Mouse (Mus musculus) heart, adult 11 months (tissue): ENCODE data around the gene Emp1.

Experiments
- DNase-seq: peaks from one replicate; pipeline ENCODE4 v3.0.0; 2022

The Emp1 gene

GRCm38 (mm10) chr6:135362459-135363159 is at the start of gene Emp1:
Gene Emp1 (plus strand): TSS chr6:135362545.
- DNase-seq, result peak; percentile 99

- peak; percentile 97 for DNase-seq
These were observed 48.4 kb upstream of the Emp1 start for GRCm38 (mm10) chr6:135313981-135314380.

DNA sequence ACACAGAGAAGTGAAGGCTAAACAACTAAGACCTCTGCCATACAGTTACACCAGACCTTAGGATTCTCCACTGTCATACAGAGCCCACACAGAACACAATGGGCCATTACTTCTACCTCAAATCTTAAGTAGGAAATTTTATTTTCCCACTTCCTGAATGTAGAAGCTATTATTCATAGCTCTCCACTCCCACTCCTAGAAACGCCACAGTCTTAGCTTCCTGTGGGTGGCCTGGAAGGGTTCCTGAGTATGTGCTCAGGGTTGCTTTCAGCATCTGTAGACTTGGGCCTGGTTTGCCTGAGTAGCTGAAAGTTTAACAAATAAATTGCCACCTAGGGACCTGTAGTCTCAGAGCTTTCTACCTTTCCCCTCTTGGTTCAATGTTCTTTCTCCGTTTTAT is 46.2 kb upstream of the Emp1 start:
- no peak for DNase-seq

- DNase-seq, result no peak
These were observed 42.9 kb upstream of the Emp1 start for GRCm38 (mm10) chr6:135319431-135319933.

- DNase-seq, result peak; percentile 94
These were observed 39.6 kb upstream of the Emp1 start for GRCm38 (mm10) chr6:135322749-135323148.

DNA sequence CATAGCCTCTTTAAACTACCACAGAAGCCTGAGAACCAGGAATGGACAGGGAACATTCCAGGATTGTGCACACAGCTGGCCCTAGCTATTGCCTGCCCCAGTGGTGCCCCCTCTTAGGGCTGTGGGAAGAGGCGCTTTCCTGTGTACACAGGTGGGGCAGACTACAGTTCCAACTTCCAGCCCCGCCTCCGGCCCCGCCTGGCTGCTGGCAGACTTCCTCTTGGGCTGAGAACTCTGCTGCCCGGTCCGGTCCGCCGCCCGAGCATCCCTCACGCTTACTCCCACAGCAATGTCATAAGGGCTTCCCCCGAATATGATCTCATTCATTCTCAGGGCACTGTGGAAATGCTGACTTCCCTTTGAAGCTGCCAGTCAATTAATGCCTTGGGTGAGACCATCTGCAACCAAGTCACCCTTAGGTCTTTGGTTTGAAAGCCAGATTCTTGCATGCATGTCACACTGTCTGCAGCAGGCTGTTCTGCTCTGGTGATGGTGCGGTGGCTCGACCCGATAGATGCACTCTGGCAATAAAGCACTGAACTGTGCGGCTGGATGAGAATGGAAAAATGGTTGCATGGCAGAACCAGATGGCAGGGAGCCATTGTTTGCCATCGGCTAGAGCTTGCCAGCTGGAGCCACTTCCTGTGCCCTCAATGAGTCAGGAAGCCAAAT is 38.9 kb upstream of the Emp1 start:
- peak; percentile 97 for DNase-seq

GRCm38 (mm10) chr6:135324111-135324510 is 38.2 kb upstream of the Emp1 start:
- no peak for DNase-seq

- no peak for DNase-seq
These were observed 37.6 kb upstream of the Emp1 start for GRCm38 (mm10) chr6:135324686-135325300.

DNA sequence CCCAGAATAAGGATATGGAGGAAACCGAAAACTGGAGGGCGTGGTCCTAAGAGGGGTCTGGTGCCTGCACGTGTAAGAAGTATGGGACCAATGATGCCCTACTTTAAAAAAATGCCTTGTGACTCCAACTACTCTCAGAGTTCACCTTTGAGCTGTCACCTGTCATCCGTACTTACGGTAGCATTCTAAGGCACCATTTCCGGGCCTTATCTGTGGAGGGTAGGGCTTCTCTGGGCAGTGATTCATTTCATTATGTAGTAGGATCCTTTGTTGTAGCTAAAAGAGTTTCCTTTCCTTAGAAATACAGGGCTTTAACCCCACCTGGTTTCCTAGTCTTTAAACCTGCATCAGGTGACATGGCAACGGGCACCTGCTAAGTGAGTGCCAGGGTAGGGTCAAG is 35.5 kb upstream of the Emp1 start:
- DNase-seq, result no peak

- no peak for DNase-seq
These were observed 30.4 kb upstream of the Emp1 start for GRCm38 (mm10) chr6:135331916-135332315.

DNA sequence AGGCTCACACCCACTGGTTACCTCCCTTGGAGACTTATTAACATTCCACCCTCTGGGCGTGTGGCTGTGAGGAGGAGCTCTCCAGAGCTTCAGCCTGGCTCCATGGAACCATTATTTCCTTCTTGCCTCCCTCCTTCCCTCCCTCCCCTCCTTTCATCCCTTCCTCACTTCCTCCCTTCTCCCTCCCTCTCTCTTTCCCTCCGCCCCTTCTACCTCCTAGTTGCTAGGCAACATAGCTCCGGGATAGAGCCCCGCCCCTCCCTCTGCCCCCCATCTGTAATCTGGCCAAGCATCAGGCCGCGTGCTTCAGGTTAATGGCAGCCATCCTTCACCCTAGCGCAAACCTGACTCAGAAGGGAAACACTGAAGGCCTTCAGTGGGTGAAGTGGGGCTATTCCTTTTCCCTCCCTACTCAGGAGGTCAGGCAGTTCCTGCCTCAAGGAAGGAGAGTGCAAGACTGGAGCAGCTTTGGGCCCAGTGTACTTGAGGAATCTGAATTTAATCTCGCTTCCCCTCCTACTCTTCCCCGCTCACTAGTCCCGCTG is 29.5 kb upstream of the Emp1 start:
- peak; percentile 93 for DNase-seq

DNA sequence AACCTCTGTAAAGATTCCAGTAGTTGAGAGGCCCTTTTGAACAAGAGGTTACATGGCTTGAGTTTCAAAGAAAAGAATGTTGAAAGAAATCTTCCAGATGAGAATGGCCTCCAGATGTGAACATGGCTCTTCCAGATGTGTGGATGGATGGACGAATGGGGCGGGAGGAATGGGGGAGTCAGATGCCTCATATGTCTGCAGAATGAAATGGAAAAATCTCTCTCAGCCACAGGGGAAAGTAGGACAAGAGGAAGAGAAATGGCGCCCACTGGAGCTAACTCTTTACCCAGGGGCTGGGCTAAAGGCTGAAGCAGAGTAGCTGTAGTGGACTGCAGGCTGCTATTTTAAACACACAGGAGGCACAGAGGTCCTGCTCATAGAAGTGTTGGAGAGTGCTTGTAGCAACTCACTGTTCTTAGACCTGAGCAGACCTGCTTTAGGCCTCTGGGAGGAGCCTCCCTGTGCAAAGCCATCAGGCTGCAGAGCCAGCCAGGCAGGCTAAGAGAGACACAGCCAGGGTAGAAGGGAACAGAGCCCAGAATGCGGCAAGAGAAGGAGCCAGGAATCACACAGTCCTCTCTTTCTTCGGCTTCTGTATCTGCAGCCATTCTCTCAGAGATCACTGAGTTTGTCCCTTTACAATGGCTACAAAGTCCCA is 28.2 kb upstream of the Emp1 start:
- peak; percentile 96 for DNase-seq

- no peak for DNase-seq
These were observed 26.0 kb upstream of the Emp1 start for GRCm38 (mm10) chr6:135336376-135336775.

GRCm38 (mm10) chr6:135340355-135341075 is 21.8 kb upstream of the Emp1 start:
- peak; percentile 90 for DNase-seq

GRCm38 (mm10) chr6:135341076-135341378 is 21.3 kb upstream of the Emp1 start:
- peak; percentile 92 for DNase-seq

DNA sequence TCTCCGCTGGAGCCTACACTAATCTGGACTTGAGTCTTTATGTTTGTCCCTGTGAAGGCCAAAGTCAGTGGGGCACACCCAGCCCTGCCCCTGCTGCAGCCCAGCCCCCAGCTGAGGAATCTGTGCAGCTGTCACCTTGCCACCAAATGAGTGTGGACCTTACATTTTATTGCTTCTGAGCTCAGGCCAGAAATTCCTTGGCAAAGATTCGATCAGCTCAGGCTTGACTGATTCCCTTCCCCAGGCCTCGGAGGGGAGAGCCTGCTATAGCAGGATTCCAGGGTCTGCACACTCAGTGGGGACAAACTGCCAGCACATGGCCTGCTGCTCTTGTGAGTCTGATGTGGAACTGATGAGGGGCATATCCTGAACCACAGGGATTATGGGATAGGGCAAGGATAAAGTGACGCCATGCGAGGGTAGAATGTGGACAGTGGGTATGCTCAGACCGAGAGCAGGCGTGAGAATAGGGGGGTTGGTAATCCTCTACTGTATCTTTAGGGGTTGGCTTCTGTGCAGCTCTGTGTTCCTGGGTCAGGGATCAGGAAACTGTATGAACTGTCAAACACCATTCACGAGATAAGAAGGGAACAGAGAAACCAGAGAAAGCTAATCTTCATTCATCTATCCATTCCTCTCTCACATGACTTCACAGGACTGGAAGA is 10.6 kb upstream of the Emp1 start:
- DNase-seq, result peak; percentile 76

DNA sequence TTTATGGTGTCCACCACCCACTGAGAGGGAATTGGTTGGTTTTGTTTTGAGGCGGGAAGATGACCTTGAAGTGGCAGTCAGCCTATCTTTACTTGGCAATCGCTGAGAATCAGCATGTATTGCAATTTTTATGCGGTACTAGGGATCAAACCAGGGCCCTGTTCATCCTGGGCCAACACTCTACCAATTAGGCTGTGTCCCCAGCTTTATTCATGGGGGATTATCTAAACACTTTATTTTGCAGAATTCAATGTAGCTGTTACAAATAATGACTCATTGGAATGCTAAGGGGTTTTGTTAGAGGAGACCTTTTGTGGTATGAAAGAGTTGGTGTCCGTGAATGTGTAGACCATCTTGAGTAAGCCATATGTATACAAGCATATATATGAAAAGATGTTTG is 9.8 kb upstream of the Emp1 start:
- no peak for DNase-seq

- peak; percentile 61 for DNase-seq
These were observed 7.4 kb upstream of the Emp1 start for GRCm38 (mm10) chr6:135354953-135355352.

DNA sequence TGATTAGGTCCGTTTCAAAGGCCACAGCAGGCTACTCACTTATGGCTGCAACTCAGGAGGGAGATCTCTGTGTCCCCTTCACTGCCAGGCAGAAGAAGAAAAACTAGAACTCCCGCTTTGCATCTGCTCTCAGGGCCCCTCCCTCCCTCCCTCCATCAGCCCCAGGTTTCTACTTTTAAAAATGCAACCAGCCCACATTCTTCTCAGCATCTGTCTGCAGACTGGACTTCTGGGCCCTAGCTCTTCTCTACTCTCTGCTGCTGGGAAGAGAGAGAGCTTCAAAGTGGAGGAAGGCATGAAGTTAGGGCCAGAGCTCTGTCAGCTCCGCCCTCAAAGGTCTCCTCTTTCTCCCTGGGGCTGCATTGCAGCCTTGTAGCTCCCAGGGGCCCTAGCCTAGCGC is 2.0 kb upstream of the Emp1 start:
- DNase-seq, result peak; percentile 78

DNA sequence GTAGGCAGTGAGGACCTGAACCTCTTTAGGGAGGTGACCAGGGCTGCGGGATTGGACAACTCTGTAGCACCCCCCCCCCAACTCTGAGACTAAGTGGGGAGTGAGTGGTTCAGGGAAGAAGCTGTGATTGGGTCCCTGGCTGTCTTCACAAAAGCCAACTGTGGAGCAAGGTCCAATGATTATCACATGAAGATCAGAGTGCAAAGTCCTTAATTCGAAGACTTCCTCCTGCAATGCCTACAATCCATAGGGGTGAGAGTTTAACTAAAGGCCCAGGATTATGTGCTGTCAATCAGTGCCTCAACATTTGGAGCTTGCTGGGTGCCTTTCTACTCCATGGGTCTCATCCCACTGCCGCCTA is 267 bp upstream of the Emp1 start:
- no peak for DNase-seq

- peak; percentile 88 for DNase-seq
These were observed 1.1 kb downstream of the Emp1 start for GRCm38 (mm10) chr6:135363344-135364040.
